Mouse (Mus musculus) hindbrain, embryonic 16.5 days (tissue): ENCODE results near the gene Ptgr1. TPM values are rescaled to one million over a fixed set of nuclear protein-coding genes. Genes with fewer than 3 reads are reported as not detected.

Source experiments
- ATAC-seq: fragments of 200-750 bp; cut with Nextera tagmentation; 2 replicates; pipeline ENCODE4 v1.8.0; 2017; ENCODE audit warnings: moderate TSS enrichment, moderate library complexity
- H3K27ac ChIP-seq: fragments of 300-500 bp; sonication (generic); 2 replicates; pipeline ENCODE4 v1.5.1; 2014; ENCODE audit warnings: low read depth, mild to moderate bottlenecking, control low read depth, low read length, moderate library complexity
- H3K27me3 ChIP-seq: fragments of 300-500 bp; sonication (generic); replicated peaks from 2 replicates; pipeline ENCODE4 v1.6.1; 2014; ENCODE audit warnings: low read length; ENCODE audit not compliant: control insufficient read depth, insufficient read depth
- H3K36me3 ChIP-seq: fragments of 300-500 bp; sonication (generic); 2 replicates; pipeline ENCODE4 v1.6.1; 2014; ENCODE audit warnings: mild to moderate bottlenecking, low read length, moderate library complexity, mixed read lengths; ENCODE audit not compliant: control insufficient read depth, insufficient read depth
- H3K4me1 ChIP-seq: fragments of 300-500 bp; sonication (generic); 2 replicates; pipeline ENCODE4 v1.6.1; 2014; ENCODE audit warnings: low read depth, low read length; ENCODE audit not compliant: control insufficient read depth, insufficient read depth
- H3K4me2 ChIP-seq: fragments of 300-500 bp; sonication (generic); 2 replicates; pipeline ENCODE4 v1.6.1; 2014; ENCODE audit warnings: mild to moderate bottlenecking, low read length, control low read depth, moderate library complexity
- H3K4me3 ChIP-seq: fragments of 300-500 bp; sonication (generic); 2 replicates; pipeline ENCODE4 v1.5.1; 2014; ENCODE audit warnings: mild to moderate bottlenecking, low read length, control low read depth, moderate library complexity
- H3K9ac ChIP-seq: fragments of 300-500 bp; sonication (generic); 2 replicates; pipeline ENCODE4 v1.6.1; 2014; ENCODE audit warnings: low read depth, mild to moderate bottlenecking, control low read depth, low read length, moderate library complexity
- H3K9me3 ChIP-seq: fragments of 300-500 bp; sonication (generic); 2 replicates; pipeline ENCODE4 v1.6.1; 2014; ENCODE audit warnings: mild to moderate bottlenecking, low read length, moderate library complexity; ENCODE audit not compliant: control insufficient read depth
- WGBS: fragments of 180-500 bp; shearing (Covaris S2); extraction: QIAGEN DNeasy Blood & Tissue Kit; methylation state at CpG from one replicate; pipeline ENCODE4 v1.1.7; 2014; 5-methylcytosine and 5-hydroxymethylcytosine counted together
- polyA plus RNA-seq: library from polyadenylated mRNA; unstranded; fragments of >200 nt; fragmentation: Nextera tagmentation; extraction: Ambion mirVana; gene quantifications from 2 replicates; pipeline ENCODE4 v1.2.1, GENCODE M21; 2015

Ptgr1 gene
- polyA plus RNA-seq, 1 experiment from 2014 or later = 5.6 TPM

DNA sequence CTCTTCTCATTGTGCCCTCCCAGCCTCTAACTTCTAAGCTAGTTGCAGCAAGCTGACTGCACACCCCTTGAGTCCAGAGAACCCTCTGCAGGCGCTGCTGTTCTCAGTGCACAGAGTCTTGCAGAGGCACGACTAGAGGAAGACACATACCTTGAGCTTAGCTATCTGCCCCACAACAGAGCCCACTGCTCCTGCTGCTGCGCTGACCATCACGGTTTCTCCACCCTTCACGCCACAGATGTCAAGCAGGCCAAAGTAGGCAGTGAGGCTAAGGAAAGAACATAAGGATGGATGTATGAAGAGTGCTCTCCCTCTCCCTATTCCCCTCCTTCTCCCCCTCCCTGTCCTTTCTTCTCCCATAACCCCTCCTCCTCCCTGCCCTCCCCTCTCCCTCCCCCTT, 11.2 kb downstream of the Ptgr1 start:
- H3K27ac ChIP-seq = no peak overlapping the region
- no peaks in the 10 kb centered on the region for H3K9me3 ChIP-seq
- 82% methylated on average over 5 of the region's 5 CpGs for WGBS
- no peak for ATAC-seq
- no peaks in the 10 kb centered on the region for H3K4me1 ChIP-seq
- no peaks in the 10 kb centered on the region for H3K27me3 ChIP-seq
- H3K4me3 ChIP-seq = no peak overlapping the region
- no peak overlapping the region for H3K4me2 ChIP-seq
- H3K9ac ChIP-seq = no peak overlapping the region
- H3K36me3 ChIP-seq = no peaks in the 10 kb centered on the region

DNA sequence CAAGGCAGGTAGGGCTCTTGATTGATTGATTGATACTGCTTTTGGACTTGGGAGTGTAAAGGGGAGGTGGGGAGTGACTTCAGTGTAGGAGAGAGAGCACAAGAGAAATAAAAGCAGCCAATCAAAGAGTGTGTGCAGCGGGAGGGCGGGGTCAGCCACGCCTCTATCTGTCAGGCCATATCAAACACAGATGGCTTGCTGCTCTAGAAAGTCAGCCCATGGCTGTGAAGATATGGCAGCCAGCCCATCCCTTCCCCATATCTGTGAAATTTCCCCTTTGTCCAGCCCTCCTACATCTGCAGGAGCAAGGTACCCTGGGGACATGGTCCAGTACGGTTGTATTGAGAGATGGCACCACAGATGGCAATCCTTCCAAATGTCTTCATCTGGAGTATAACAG, 16.2 kb downstream of the Ptgr1 start:
- no peak overlapping the region for H3K27ac ChIP-seq
- H3K9me3 ChIP-seq = no peaks in the 10 kb centered on the region
- WGBS = 76% methylated on average over 4 of the region's 4 CpGs
- no peaks in the 10 kb centered on the region for H3K4me1 ChIP-seq
- ATAC-seq = no peak
- no peak overlapping the region for H3K9ac ChIP-seq
- no peak overlapping the region for H3K4me3 ChIP-seq
- no peak overlapping the region for H3K4me2 ChIP-seq
- H3K27me3 ChIP-seq = no peaks in the 10 kb centered on the region
- H3K36me3 ChIP-seq = no peaks in the 10 kb centered on the region

DNA sequence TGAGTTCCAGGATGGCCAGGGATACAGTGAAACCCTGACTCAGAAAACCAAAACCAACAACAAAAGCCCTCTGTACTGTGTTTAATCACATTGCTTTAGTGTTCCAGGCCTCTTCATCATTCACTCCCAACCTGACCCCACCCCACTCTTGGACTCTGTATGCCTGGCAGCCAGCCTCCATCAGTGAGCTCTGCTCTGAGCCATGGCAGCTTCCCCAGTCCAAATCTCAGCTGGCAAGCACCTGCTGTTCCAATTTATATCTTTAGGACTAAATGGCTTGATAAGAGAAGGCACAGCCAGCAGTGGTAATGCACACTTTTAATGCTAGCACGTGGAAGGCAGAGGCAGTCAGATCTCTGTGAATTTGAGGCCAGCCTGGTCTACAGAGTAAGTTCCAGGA, 21.8 kb downstream of the Ptgr1 start:
- Histone ChIP-seq H3K9me3 (no peaks in the 10 kb centered on the region), H3K27me3 (no peaks in the 10 kb centered on the region), H3K27ac (no peak overlapping the region), H3K36me3 (peaks cover 3% of the 10 kb centered on the region; the same call in 1 of the 2 replicates), H3K4me3 (no peak overlapping the region), H3K9ac (no peak overlapping the region), H3K4me2 (no peak overlapping the region), H3K4me1 (no peaks in the 10 kb centered on the region)
- ATAC-seq = no peak
- WGBS = 79% methylated on average over 1 of the region's 1 CpGs

DNA sequence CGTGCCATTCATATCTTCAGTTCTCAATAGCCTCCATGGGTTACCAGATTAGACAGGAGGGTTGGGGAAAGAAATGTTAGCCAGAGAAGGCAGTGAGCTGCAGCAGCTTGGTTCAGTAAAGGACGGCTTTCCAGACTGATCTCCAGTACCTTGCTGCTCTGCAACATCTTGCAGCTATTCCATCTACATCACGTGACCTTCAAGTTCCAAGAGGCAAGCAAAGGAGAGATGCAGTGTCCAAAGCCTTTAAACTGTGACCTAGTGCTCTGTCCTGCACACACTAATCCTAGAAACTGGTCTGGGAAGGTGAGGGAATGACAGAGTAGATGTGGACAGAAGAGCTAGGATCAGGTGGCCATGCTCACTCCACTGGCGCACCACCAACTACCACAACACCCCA, 23.6 kb downstream of the Ptgr1 start:
- Histone ChIP-seq H3K9me3 (no peaks in the 10 kb centered on the region), H3K4me1 (no peaks in the 10 kb centered on the region), H3K27ac (no peak overlapping the region), H3K27me3 (no peaks in the 10 kb centered on the region), H3K4me3 (no peak overlapping the region), H3K4me2 (no peak overlapping the region), H3K9ac (no peak overlapping the region), H3K36me3 (peaks cover 3% of the 10 kb centered on the region; the same call in 1 of the 2 replicates)
- 96% methylated on average over 4 of the region's 4 CpGs for WGBS
- no peak for ATAC-seq

DNA sequence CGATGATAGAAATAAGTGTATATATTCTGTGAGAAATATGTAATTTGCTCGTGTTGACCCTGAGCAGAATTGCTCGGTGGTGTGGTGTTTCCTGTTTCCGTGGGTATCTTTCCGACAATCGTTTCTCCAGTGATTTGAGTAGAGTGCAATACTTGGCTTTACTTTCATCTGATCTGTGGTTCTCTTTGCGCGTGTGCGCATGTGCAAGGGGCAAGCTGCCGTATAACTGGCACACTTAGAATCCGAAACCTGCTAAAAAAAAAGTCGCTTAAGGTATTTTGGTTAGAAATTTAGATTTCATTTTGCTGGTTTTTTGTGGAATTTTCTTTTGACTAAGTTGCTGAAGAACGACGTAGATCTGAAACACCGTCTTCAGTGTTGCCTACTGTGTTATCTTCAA, 25.2 kb downstream of the Ptgr1 start:
- H3K27ac ChIP-seq = no peak overlapping the region
- H3K9me3 ChIP-seq = no peaks in the 10 kb centered on the region
- WGBS = 93% methylated on average over 15 of the region's 15 CpGs
- no peak overlapping the region for H3K4me3 ChIP-seq
- H3K36me3 ChIP-seq = peaks cover 17% of the 10 kb centered on the region
- H3K4me1 ChIP-seq = no peaks in the 10 kb centered on the region
- ATAC-seq = no peak
- no peaks in the 10 kb centered on the region for H3K27me3 ChIP-seq
- no peak overlapping the region for H3K4me2 ChIP-seq
- H3K9ac ChIP-seq = no peak overlapping the region

DNA sequence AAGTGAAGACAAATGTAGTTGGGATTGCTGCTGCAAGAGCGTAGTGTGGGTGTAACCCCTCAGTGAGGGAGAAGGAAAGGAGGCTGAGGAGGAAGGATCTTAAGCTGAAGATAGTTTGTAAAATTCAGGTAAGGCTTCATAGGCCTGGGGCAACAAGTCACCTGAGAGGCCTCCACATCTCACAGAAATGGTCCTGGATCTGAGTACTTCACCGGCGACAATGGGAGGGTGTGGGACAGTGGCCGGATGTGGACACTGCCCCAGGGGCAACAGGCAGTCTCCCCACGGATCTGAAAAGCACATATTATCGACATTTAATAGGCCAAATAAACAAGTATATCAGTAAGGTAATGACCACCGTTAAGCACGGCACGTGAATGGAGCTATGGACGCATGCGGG, 34.3 kb downstream of the Ptgr1 start:
- Histone ChIP-seq H3K9ac (no peak overlapping the region), H3K36me3 (peaks cover 16% of the 10 kb centered on the region), H3K4me3 (no peak overlapping the region), H3K27ac (no peak overlapping the region), H3K9me3 (no peaks in the 10 kb centered on the region), H3K4me1 (no peaks in the 10 kb centered on the region), H3K4me2 (no peak overlapping the region), H3K27me3 (no peaks in the 10 kb centered on the region)
- 94% methylated on average over 11 of the region's 11 CpGs for WGBS
- ATAC-seq = no peak

DNA sequence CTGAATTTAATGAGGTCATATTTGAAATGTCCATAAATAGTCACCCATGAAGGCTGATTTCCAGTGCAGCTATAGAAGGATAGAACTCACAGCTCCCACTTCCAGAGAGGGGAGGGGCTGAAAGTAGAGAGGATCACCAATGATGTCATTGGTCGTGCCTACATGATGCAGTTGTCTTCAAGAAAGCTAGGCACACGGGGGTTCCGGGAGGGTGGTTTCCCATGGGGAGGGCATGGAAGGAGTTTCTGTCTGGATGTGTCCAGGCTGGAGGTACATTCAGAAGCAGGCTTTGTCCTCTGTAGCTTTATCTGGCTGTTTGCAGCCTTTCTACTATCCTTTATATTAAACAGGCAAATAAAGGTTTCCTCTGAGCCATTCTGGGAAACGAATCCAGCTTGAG, 38.5 kb downstream of the Ptgr1 start:
- 91% methylated on average over 4 of the region's 4 CpGs for WGBS
- H3K27me3 ChIP-seq = no peaks in the 10 kb centered on the region

DNA sequence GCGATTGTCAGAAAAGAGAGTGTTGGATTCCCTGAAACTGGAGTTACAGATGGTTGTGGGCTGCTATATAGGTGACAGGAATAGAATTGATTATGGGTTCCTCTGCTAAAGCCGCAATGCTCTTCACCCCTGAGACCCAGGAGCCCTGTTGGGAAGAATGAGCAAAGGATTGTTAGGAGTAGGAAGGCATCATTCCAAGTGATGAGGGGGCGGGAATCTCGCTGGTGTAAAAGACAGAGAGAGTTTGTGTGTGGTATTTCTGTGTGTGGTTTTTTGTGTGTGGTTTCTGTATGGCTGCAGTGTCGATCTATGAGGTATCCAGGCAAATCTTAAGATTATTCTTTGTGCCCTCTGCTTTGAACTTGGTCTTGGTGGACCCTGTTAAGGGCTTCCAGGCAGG, 42.2 kb downstream of the Ptgr1 start:
- Histone ChIP-seq H3K4me3 (peak overlapping the region; percentile 76), H3K27ac (no peak overlapping the region), H3K9me3 (no peaks in the 10 kb centered on the region), H3K4me2 (peak overlapping the region; percentile 59), H3K4me1 (peaks cover 13% of the 10 kb centered on the region), H3K36me3 (no peaks in the 10 kb centered on the region), H3K27me3 (no peaks in the 10 kb centered on the region), H3K9ac (0 out of 2 replicates have a peak overlapping the region, but pooled peaks have one; percentile 84)
- 68% methylated on average over 5 of the region's 5 CpGs for WGBS
- no peak for ATAC-seq

More for the DNA sequence above, 38.5 kb downstream of the Ptgr1 start:
- H3K4me1 ChIP-seq = peaks cover 9% of the 10 kb centered on the region
- no peak for ATAC-seq
- H3K4me2 ChIP-seq = no peak overlapping the region
- 0 out of 2 replicates have a peak, but pooled peaks cover 5% of the 10 kb centered on the region for H3K36me3 ChIP-seq
- H3K4me3 ChIP-seq = no peak overlapping the region
- H3K9me3 ChIP-seq = no peaks in the 10 kb centered on the region
- no peak overlapping the region for H3K9ac ChIP-seq
- H3K27ac ChIP-seq = no peak overlapping the region

DNA sequence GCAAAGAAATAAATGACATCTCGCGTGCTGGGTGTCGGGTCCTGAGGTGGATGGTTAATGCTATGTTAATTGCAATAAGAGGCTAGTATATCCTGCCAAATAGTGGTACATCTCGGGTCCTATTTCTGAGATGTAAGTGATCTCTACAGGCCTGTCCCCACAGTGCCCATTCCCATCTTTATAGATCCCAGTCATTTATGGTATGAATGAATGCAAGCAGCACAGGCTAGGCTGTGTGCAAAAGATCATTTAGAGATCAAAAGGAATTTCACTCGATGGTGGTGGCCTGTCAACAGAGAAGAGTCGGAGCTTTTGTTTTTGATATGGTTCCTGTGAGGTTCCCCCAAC, 42.7 kb downstream of the Ptgr1 start:
- Histone ChIP-seq H3K36me3 (no peaks in the 10 kb centered on the region), H3K4me3 (peak overlapping the region; percentile 76), H3K9ac (peak overlapping the region; percentile 84), H3K27me3 (no peaks in the 10 kb centered on the region), H3K27ac (no peak overlapping the region), H3K4me1 (peaks cover 13% of the 10 kb centered on the region), H3K4me2 (peak overlapping the region; percentile 59), H3K9me3 (no peaks in the 10 kb centered on the region)
- WGBS = 13% methylated on average over 6 of the region's 6 CpGs
- peak; percentile 48 for ATAC-seq
